Mouse (Mus musculus): ENCODE measurements around the gene Mapkap1. TPM values are rescaled to one million over a fixed set of nuclear protein-coding genes. Genes with fewer than 3 reads are reported as not detected.

The Mapkap1 gene
- 92.0 and 103 TPM in 2 replicates for polyA plus RNA-seq (2014; fragmentation: Nextera tagmentation; extraction: Ambion mirVana)

GRCm38 (mm10) chr2:34406601-34407464, at the start of gene Mapkap1:
Mapkap1 (plus strand) TSS chr2:34406771.
- Histone ChIP-seq H3K27ac (replicated peaks; ENCODE audit: low read depth, low read length) (0 out of 2 replicates have a peak within 1 kb of the TSS, but pooled peaks have one; percentile 9), H3K9me3 (replicated peaks; ENCODE audit: control insufficient read depth, low read length) (no peaks in the 10 kb centered on the region), H3K9ac (replicated peaks; ENCODE audit: low read length) (peak within 1 kb of the TSS; percentile 73), H3K4me2 (ENCODE audit: low read depth, low read length) (peak within 1 kb of the TSS; percentile 74), H3K36me3 (replicated peaks; ENCODE audit: control insufficient read depth, insufficient read depth, low read depth, low read length) (no peaks in the 10 kb centered on the region), H3K4me1 (ENCODE audit: control insufficient read depth, insufficient read depth, low read length) (no peaks in the 10 kb centered on the region), H3K27me3 (ENCODE audit: control insufficient read depth, insufficient read depth, low read length) (no peaks in the 10 kb centered on the region), H3K4me3 (ENCODE audit: low read depth, low read length) (peak within 1 kb of the TSS; percentile 73)
- ATAC-seq (replicated peaks; ENCODE audit: insufficient number of reproducible peaks, low FRiP score, low TSS enrichment, low read depth) (peak; percentile 98), DNase-seq (ENCODE audit: low spot score) (peak; percentile 98)
- WGBS = under 1% methylated on average over 62 of the region's 68 CpGs

DNA sequence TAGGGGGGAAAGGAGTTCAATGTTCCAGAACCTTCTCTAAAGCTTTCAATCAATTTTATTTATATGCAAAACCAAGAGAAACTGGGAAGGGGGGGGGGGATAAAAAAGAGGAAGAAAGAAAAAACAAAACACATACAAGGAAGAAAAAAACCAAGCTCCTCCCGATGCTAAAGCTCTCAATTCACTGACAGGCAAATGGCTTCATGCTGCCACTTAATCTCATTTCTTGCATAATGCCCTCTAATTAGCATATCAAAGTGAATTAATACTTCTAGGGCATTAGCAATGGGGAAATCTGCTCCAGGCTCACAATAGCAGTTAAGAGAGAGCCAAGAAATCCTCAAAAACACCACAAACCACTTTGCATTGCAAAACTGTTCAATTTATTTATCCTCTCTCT, 42.9 kb upstream of the Mapkap1 start:
- Histone ChIP-seq H3K4me1 (ENCODE audit: control insufficient read depth, insufficient read depth, low read length) (no peaks in the 10 kb centered on the region), H3K4me3 (ENCODE audit: low read depth, low read length) (no peak overlapping the region), H3K9me3 (replicated peaks; ENCODE audit: control insufficient read depth, low read length) (no peaks in the 10 kb centered on the region), H3K36me3 (replicated peaks; ENCODE audit: control insufficient read depth, insufficient read depth, low read depth, low read length) (no peaks in the 10 kb centered on the region), H3K27me3 (ENCODE audit: control insufficient read depth, insufficient read depth, low read length) (no peaks in the 10 kb centered on the region), H3K9ac (replicated peaks; ENCODE audit: low read length) (no peak overlapping the region), H3K27ac (replicated peaks; ENCODE audit: low read depth, low read length) (no peak overlapping the region), H3K4me2 (ENCODE audit: low read depth, low read length) (no peak overlapping the region)
- ATAC-seq (replicated peaks; ENCODE audit: insufficient number of reproducible peaks, low FRiP score, low TSS enrichment, low read depth) (no peak), DNase-seq (ENCODE audit: low spot score) (no peak)
- WGBS = 6% methylated on average over 1 of the region's 1 CpGs

- Histone ChIP-seq H3K27me3 (ENCODE audit: control insufficient read depth, insufficient read depth, low read length) (no peaks in the 10 kb centered on the region), H3K9me3 (replicated peaks; ENCODE audit: control insufficient read depth, low read length) (no peaks in the 10 kb centered on the region), H3K9ac (replicated peaks; ENCODE audit: low read length) (no peak overlapping the region), H3K27ac (replicated peaks; ENCODE audit: low read depth, low read length) (no peak overlapping the region), H3K4me3 (ENCODE audit: low read depth, low read length) (no peak overlapping the region), H3K4me2 (ENCODE audit: low read depth, low read length) (no peak overlapping the region), H3K4me1 (ENCODE audit: control insufficient read depth, insufficient read depth, low read length) (no peaks in the 10 kb centered on the region), H3K36me3 (replicated peaks; ENCODE audit: control insufficient read depth, insufficient read depth, low read depth, low read length) (no peaks in the 10 kb centered on the region)
- WGBS = 78% methylated on average over 2 of the region's 2 CpGs
- ATAC-seq (replicated peaks; ENCODE audit: insufficient number of reproducible peaks, low FRiP score, low TSS enrichment, low read depth) = no peak
- DNase-seq (ENCODE audit: low spot score) = no peak
Observed at GRCm38 (mm10) chr2:34367024-34367423, 39.5 kb upstream of the Mapkap1 start.

- Histone ChIP-seq H3K4me3 (ENCODE audit: low read depth, low read length) (peak overlapping the region; percentile 7; the same call in 1 of the 2 replicates), H3K4me2 (ENCODE audit: low read depth, low read length) (peak overlapping the region; percentile 19; the same call in 1 of the 2 replicates), H3K9me3 (replicated peaks; ENCODE audit: control insufficient read depth, low read length) (no peaks in the 10 kb centered on the region), H3K9ac (replicated peaks; ENCODE audit: low read length) (0 out of 2 replicates have a peak overlapping the region, but pooled peaks have one; percentile 1), H3K27me3 (ENCODE audit: control insufficient read depth, insufficient read depth, low read length) (no peaks in the 10 kb centered on the region), H3K36me3 (replicated peaks; ENCODE audit: control insufficient read depth, insufficient read depth, low read depth, low read length) (no peaks in the 10 kb centered on the region), H3K4me1 (ENCODE audit: control insufficient read depth, insufficient read depth, low read length) (no peaks in the 10 kb centered on the region), H3K27ac (replicated peaks; ENCODE audit: low read depth, low read length) (no peak overlapping the region)
- DNase-seq (ENCODE audit: low spot score) (no peak), ATAC-seq (replicated peaks; ENCODE audit: insufficient number of reproducible peaks, low FRiP score, low TSS enrichment, low read depth) (no peak)
- 21% methylated on average over 6 of the region's 6 CpGs for WGBS
Observed at GRCm38 (mm10) chr2:34368396-34368795, 38.2 kb upstream of the Mapkap1 start.

GRCm38 (mm10) chr2:34370349-34370724, 36.2 kb upstream of the Mapkap1 start:
- no peaks in the 10 kb centered on the region for H3K36me3 ChIP-seq (replicated peaks; ENCODE audit: control insufficient read depth, insufficient read depth, low read depth, low read length)
- peak overlapping the region; percentile 93 for H3K4me3 ChIP-seq (ENCODE audit: low read depth, low read length)
- H3K27ac ChIP-seq (replicated peaks; ENCODE audit: low read depth, low read length) = peak overlapping the region; percentile 99; the same call in 1 of the 2 replicates
- WGBS = 5% methylated on average over 7 of the region's 7 CpGs
- H3K9ac ChIP-seq (replicated peaks; ENCODE audit: low read length) = peak overlapping the region; percentile 93
- no peaks in the 10 kb centered on the region for H3K9me3 ChIP-seq (replicated peaks; ENCODE audit: control insufficient read depth, low read length)
- no peak for ATAC-seq (replicated peaks; ENCODE audit: insufficient number of reproducible peaks, low FRiP score, low TSS enrichment, low read depth)
- no peaks in the 10 kb centered on the region for H3K4me1 ChIP-seq (ENCODE audit: control insufficient read depth, insufficient read depth, low read length)
- DNase-seq (ENCODE audit: low spot score) = no peak
- peak overlapping the region; percentile 90 for H3K4me2 ChIP-seq (ENCODE audit: low read depth, low read length)
- no peaks in the 10 kb centered on the region for H3K27me3 ChIP-seq (ENCODE audit: control insufficient read depth, insufficient read depth, low read length)

- WGBS = under 1% methylated on average over 42 of the region's 42 CpGs
- H3K4me1 ChIP-seq (ENCODE audit: control insufficient read depth, insufficient read depth, low read length) = no peaks in the 10 kb centered on the region
Observed at GRCm38 (mm10) chr2:34370725-34371440, 35.7 kb upstream of the Mapkap1 start.

GRCm38 (mm10) chr2:34371441-34372304, 34.9 kb upstream of the Mapkap1 start:
- 0 out of 2 replicates have a peak, but pooled peaks have one; percentile 12 for ATAC-seq (replicated peaks; ENCODE audit: insufficient number of reproducible peaks, low FRiP score, low TSS enrichment, low read depth)
- Histone ChIP-seq H3K4me2 (ENCODE audit: low read depth, low read length) (peak overlapping the region; percentile 90), H3K9me3 (replicated peaks; ENCODE audit: control insufficient read depth, low read length) (no peaks in the 10 kb centered on the region), H3K27me3 (ENCODE audit: control insufficient read depth, insufficient read depth, low read length) (no peaks in the 10 kb centered on the region), H3K27ac (replicated peaks; ENCODE audit: low read depth, low read length) (peak overlapping the region; percentile 99), H3K4me1 (ENCODE audit: control insufficient read depth, insufficient read depth, low read length) (no peaks in the 10 kb centered on the region), H3K36me3 (replicated peaks; ENCODE audit: control insufficient read depth, insufficient read depth, low read depth, low read length) (no peaks in the 10 kb centered on the region), H3K4me3 (ENCODE audit: low read depth, low read length) (peak overlapping the region; percentile 93), H3K9ac (replicated peaks; ENCODE audit: low read length) (peak overlapping the region; percentile 93)
- peak; percentile 76 for DNase-seq (ENCODE audit: low spot score)
- WGBS = under 1% methylated on average over 56 of the region's 118 CpGs

More at GRCm38 (mm10) chr2:34370725-34371440, 35.7 kb upstream of the Mapkap1 start:
- ATAC-seq (replicated peaks; ENCODE audit: insufficient number of reproducible peaks, low FRiP score, low TSS enrichment, low read depth) = no peak
- Histone ChIP-seq H3K27me3 (ENCODE audit: control insufficient read depth, insufficient read depth, low read length) (no peaks in the 10 kb centered on the region), H3K9me3 (replicated peaks; ENCODE audit: control insufficient read depth, low read length) (no peaks in the 10 kb centered on the region), H3K27ac (replicated peaks; ENCODE audit: low read depth, low read length) (peak overlapping the region; percentile 99), H3K4me3 (ENCODE audit: low read depth, low read length) (peak overlapping the region; percentile 93), H3K36me3 (replicated peaks; ENCODE audit: control insufficient read depth, insufficient read depth, low read depth, low read length) (no peaks in the 10 kb centered on the region), H3K9ac (replicated peaks; ENCODE audit: low read length) (peak overlapping the region; percentile 93), H3K4me2 (ENCODE audit: low read depth, low read length) (peak overlapping the region; percentile 90)
- DNase-seq (ENCODE audit: low spot score) = peak; percentile 43
